Mouse (Mus musculus) thymus, adult 2 months (tissue): ENCODE measurements around the gene Coro2b. TPM values are rescaled to one million over a fixed set of nuclear protein-coding genes. Genes with fewer than 3 reads are reported as not detected.
A peak's percentile ranks its signal among the peaks of the same experiment; 100 is the strongest.

Experiments used
- DNase-seq: peaks from one replicate; pipeline ENCODE4 v3.0.0; 2021
- H3K27ac ChIP-seq: fragments of 200-500 bp; 2 replicates; pipeline ENCODE4 v1.5.1; 2012; ENCODE audit warnings: low read length, control low read depth; ENCODE audit not compliant: control insufficient read depth, insufficient read depth
- H3K27me3 ChIP-seq: fragments of 200-500 bp; 2 replicates; pipeline ENCODE4 v1.6.1; 2012; ENCODE audit warnings: mild to moderate bottlenecking, low read length, moderate library complexity, mixed read lengths; ENCODE audit not compliant: control insufficient read depth, insufficient read depth
- H3K36me3 ChIP-seq: fragments of 200-500 bp; 2 replicates; pipeline ENCODE4 v1.6.1; 2012; ENCODE audit warnings: mild to moderate bottlenecking, low read length, moderate library complexity; ENCODE audit not compliant: control insufficient read depth, insufficient read depth
- H3K4me1 ChIP-seq: fragments of 200-500 bp; replicated peaks from 2 replicates; pipeline ENCODE4 v1.6.1; 2012; ENCODE audit warnings: low read length; ENCODE audit not compliant: control insufficient read depth, insufficient read depth
- H3K4me3 ChIP-seq: fragments of 200-500 bp; 2 replicates; pipeline ENCODE4 v1.5.1; 2012; ENCODE audit warnings: mild to moderate bottlenecking, low read length, control low read depth, moderate library complexity; ENCODE audit not compliant: control insufficient read depth, insufficient read depth
- CTCF ChIP-seq: fragments of 200-500 bp; IDR thresholded peaks from 2 replicates; pipeline ENCODE4 v1.5.1; 2012; ENCODE audit warnings: mild to moderate bottlenecking, control low read depth, low read length, moderate library complexity, borderline replicate concordance; ENCODE audit not compliant: control insufficient read depth, poor library complexity, insufficient read depth; ENCODE audit errors: extremely low read depth
- POLR2A ChIP-seq: fragments of 200-500 bp; IDR thresholded peaks from 2 replicates; pipeline ENCODE4 v1.6.1; 2012; ENCODE audit warnings: mild to moderate bottlenecking, low read length, control low read depth, moderate library complexity; ENCODE audit not compliant: control insufficient read depth, poor library complexity, insufficient read depth; ENCODE audit errors: extremely low read depth
- WGBS: fragments of 180-500 bp; shearing (Covaris S2); methylation state at CpG from one replicate; pipeline ENCODE4 v1.1.7; 2018; 5-methylcytosine and 5-hydroxymethylcytosine counted together
- polyA plus RNA-seq: library from polyadenylated mRNA; depleted of rRNA; stranded (reverse); fragments of >200 nt; gene quantifications from 2 replicates; pipeline ENCODE4 v1.2.3, GENCODE M21; 2012

Coro2b gene
- polyA plus RNA-seq, 1 experiment: 18.2 TPM

DNA sequence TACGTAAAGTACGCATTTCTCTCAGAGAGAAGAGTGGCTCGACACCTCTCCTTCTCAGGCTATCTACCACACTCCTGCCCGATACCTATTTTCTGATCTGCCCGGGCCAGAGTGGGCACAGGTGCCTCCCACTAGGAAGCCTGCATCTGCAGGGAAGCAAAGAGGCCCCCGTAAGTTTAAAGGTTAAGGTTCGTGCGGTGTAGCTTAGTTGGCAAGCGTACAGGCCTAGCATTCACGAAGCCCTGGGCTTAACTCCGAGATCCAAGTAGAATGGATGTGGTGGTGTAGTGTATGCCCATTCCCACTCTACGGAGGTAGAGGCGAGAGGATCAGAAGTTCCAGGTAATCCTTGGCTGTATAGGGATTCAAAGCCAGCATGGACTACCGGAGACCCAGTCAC, 65.8 kb downstream of the Coro2b start:
- H3K27me3 ChIP-seq: no peaks in the 10 kb centered on the region
- DNase-seq: no peak
- H3K4me1 ChIP-seq: no peaks in the 10 kb centered on the region
- no peak overlapping the region for H3K27ac ChIP-seq
- no peaks in the 10 kb centered on the region for H3K36me3 ChIP-seq
- WGBS: 97% methylated on average over 14 of the region's 14 CpGs
- H3K4me3 ChIP-seq: no peak overlapping the region
- no peak for TF ChIP-seq CTCF
- no peak for TF ChIP-seq POLR2A

DNA sequence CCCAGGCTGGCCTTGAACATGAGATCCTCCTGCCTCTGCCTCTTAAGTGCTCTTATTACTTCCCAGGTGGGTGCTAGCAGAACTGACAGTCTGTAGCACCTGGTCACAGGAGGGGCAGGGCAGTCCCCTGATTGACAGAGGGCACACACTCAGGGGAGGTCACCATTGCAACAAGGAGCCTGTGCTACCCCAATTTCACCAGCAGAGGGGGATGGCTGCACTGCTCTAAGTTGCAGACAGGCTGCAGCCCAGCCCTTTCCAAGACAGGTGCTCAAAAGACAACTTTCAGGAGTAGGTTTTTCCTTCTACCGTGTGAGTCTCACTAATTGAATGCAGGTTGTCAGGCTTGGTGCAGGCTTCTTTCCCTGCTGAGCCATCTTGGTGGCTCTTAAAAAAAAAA, 66.4 kb downstream of the Coro2b start:
- no peaks in the 10 kb centered on the region for H3K4me1 ChIP-seq
- peak; percentile 86 for DNase-seq
- WGBS: 17% methylated on average over 1 of the region's 1 CpGs

DNA sequence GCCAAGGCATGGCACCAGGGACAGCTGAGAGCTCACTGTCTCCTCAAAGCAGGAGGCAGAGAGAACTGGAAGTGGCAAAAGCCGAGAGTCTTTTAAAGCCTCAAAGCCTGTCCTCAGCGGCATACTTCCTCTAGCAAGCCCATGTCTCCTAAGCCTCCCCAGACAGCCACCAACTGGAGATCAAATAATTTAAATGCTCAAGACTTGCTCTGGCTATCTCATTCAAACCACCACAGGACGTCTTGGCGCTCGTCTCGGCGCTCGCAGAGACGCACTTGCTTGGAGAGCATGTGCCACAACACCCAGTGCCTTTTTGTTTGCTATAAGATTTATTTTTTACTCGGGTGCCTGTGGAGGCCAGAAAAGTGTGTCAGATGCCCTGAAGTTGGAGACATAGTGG, 67.1 kb downstream of the Coro2b start:
- WGBS: 60% methylated on average over 10 of the region's 10 CpGs
- H3K27me3 ChIP-seq: no peaks in the 10 kb centered on the region
- H3K4me1 ChIP-seq: no peaks in the 10 kb centered on the region
- TF ChIP-seq POLR2A: no peak
- TF ChIP-seq CTCF: no peak
- no peak for DNase-seq
- H3K4me3 ChIP-seq: no peak overlapping the region
- no peak overlapping the region for H3K27ac ChIP-seq
- no peaks in the 10 kb centered on the region for H3K36me3 ChIP-seq

More for the DNA sequence above, 66.4 kb downstream of the Coro2b start:
- H3K27ac ChIP-seq: no peak overlapping the region
- no peaks in the 10 kb centered on the region for H3K27me3 ChIP-seq
- TF ChIP-seq CTCF (peak; percentile 89; the same call in 1 of the 2 replicates), POLR2A (no peak)
- H3K4me3 ChIP-seq: no peak overlapping the region
- H3K36me3 ChIP-seq: no peaks in the 10 kb centered on the region

DNA sequence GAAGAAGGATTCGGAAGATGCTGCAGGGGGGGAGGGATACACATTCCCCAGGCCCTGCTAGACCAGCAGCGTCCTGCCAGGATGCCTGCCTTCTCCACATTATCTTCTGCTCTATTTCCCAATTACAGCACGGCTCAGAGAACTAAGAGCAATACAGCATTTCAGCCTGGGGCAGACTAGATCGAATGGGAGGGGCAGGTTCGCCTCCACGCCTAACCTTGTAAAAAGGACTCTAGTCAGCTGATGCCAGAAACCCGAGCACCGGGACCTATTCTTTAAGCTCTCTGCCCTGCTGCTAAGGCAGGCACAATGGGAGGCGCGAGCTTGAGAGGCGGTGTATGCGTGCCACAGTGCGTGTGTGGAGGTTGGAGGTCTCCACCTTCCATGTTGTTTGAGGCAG, 67.7 kb downstream of the Coro2b start:
- no peak for TF ChIP-seq CTCF
- TF ChIP-seq POLR2A: no peak
- no peaks in the 10 kb centered on the region for H3K4me1 ChIP-seq
- H3K36me3 ChIP-seq: no peaks in the 10 kb centered on the region
- H3K27ac ChIP-seq: no peak overlapping the region
- H3K4me3 ChIP-seq: no peak overlapping the region
- no peak for DNase-seq
- H3K27me3 ChIP-seq: no peaks in the 10 kb centered on the region
- WGBS: 92% methylated on average over 13 of the region's 13 CpGs

DNA sequence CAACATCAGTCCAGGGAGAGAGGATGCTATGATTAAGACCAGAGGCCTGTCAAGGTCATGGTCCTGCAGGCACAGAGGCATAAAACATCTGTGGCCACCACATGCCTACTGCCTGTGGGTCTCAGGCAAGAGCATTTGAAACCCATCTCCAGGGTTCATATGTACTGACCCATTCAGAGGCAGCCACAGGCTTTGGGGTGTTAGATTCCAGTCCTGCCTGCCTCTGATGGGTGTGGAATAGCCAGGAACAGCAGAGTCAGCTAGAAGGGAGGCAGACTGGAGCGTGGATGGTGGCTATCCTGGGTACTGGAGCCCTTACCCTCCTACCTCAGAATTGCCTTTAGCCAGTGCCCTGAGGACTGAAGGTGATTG, 69.4 kb downstream of the Coro2b start:
- H3K36me3 ChIP-seq: no peaks in the 10 kb centered on the region
- TF ChIP-seq CTCF: no peak
- no peak for TF ChIP-seq POLR2A
- H3K27me3 ChIP-seq: no peaks in the 10 kb centered on the region
- no peak for DNase-seq
- no peak overlapping the region for H3K27ac ChIP-seq
- no peaks in the 10 kb centered on the region for H3K4me1 ChIP-seq
- WGBS: 91% methylated on average over 1 of the region's 1 CpGs
- H3K4me3 ChIP-seq: no peak overlapping the region

DNA sequence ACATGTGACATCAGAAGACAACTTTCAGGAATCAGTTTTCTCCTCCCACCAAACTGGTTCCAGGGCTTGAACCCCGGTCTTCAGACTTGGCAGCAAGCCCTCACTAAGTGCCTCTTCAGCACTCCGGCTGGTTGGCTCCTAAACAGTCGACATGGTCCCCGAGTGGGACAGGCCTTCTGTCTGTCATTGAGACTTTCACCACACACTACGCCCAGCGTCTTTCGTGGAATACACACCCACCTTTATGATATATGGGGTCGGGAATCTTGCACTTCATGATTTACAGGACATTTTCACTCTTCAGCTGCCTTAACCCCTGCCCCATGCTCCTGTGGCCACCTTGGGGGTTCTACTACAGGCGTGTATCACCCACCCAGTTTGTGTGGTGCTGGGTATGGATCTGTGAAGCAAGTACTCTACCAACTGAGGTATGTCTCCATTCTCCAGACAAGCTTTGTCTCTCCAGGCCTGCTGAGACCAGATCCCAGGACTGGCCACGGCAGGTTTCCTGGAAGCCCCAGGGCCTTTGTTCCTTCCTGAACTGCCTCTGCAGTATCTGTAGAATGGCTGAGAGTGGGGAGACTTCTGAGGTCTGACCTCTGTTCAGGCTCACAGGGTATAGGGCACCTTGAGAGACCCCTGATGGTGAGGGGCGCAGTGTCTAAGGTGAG, 70.0 kb downstream of the Coro2b start:
- Histone ChIP-seq H3K36me3 (no peaks in the 10 kb centered on the region), H3K27me3 (no peaks in the 10 kb centered on the region), H3K27ac (no peak overlapping the region), H3K4me3 (no peak overlapping the region), H3K4me1 (no peaks in the 10 kb centered on the region)
- TF ChIP-seq POLR2A: no peak
- no peak for TF ChIP-seq CTCF
- no peak for DNase-seq
- WGBS: 95% methylated on average over 11 of the region's 11 CpGs

DNA sequence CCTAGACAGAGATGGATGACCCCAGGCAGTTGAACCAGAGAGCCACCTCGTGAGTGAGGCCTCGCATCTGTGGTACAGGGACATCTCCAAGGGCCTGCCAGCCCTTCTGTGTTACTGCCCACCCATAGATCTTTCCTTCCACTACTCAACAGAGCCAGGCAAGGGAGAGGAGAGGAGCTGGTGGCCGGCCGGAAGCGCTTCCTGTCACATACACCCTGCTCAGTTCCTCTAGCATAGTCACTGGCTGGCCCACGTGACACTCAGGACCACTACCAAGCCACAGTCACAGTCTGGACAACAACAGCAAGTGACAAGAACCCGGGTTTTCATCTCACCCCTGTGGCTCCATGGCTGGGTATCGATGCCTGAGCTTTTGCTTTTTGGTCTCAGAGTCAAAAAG, 70.8 kb downstream of the Coro2b start:
- WGBS: 91% methylated on average over 8 of the region's 8 CpGs
- no peak overlapping the region for H3K4me3 ChIP-seq
- no peak for TF ChIP-seq CTCF
- TF ChIP-seq POLR2A: no peak
- H3K4me1 ChIP-seq: peaks cover 2% of the 10 kb centered on the region
- no peak for DNase-seq
- H3K36me3 ChIP-seq: no peaks in the 10 kb centered on the region
- H3K27me3 ChIP-seq: no peaks in the 10 kb centered on the region
- H3K27ac ChIP-seq: no peak overlapping the region
